Mouse (Mus musculus): ENCODE results near the gene Olfr578. TPM values are rescaled to one million over a fixed set of nuclear protein-coding genes. Genes with fewer than 3 reads are reported as not detected.

Olfr578 gene
- polyA plus RNA-seq (2015; fragmentation: Nextera tagmentation; extraction: Ambion mirVana): not detected in 2 replicates

DNA sequence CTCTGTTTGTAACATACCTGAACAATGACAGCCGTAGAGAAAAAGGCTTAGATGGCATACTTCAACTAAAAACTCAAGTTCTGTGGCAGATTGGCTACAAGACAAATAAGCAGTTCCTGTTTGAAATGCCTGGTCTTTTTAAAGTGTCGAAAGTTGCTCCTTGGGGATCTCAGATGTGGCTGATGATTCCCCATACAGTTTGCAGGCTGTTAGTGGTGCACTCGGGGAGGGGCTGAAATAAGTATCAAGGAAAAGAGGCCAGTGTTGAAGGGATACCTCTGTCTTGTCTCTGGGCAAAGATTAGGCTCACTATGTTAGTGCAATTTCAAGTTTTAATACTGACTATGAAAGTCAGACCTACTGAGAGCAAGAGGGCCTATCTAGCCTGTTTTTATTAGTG is at the start of gene Olfr578:
TSS of gene Olfr578 (minus strand) at position 101 of the 400 bp plus-strand sequence.
- Histone ChIP-seq H3K4me1 (no peaks in the 10 kb centered on the region), H3K36me3 (no peaks in the 10 kb centered on the region), H3K4me3 (replicated peaks) (no peak within 1 kb of the TSS), H3K9ac (no peak within 1 kb of the TSS), H3K27ac (no peak within 1 kb of the TSS), H3K4me2 (no peak within 1 kb of the TSS), H3K27me3 (replicated peaks) (no peaks in the 10 kb centered on the region), H3K9me3 (no peaks in the 10 kb centered on the region)
- no peak for ATAC-seq (ENCODE audit: insufficient read depth, low FRiP score, low read depth)
- 68% methylated on average over 3 of the region's 3 CpGs for WGBS

DNA sequence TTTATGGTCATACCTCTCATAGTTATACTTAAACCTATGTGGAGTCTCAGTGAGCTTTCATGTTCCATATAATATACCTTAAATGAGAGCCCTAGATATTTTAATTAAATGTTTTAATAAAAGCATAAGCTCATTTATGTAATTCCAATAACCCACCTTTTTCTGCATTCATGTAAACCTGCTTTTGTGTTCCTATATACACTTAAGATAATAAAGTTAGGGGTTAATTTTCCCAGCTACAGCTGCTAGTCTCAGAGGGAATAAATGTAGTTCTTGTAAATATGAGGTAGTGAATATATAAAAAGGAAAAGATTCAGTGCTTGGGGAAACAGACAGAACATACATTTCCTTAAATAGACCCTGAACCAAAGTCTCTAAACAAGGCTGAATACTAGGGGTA is 48.6 kb upstream of the Olfr578 start, which contains the start of gene Olfr582:
TSS of gene Olfr582 (plus strand) at position 301 of the 400 bp plus-strand sequence.
- no peak within 1 kb of the TSS for H3K4me3 ChIP-seq (replicated peaks)
- H3K36me3 ChIP-seq: no peaks in the 10 kb centered on the region
- no peaks in the 10 kb centered on the region for H3K9me3 ChIP-seq
- no peaks in the 10 kb centered on the region for H3K27me3 ChIP-seq (replicated peaks)
- H3K4me2 ChIP-seq: no peak within 1 kb of the TSS
- no peak within 1 kb of the TSS for H3K27ac ChIP-seq
- no peak for ATAC-seq (ENCODE audit: insufficient read depth, low FRiP score, low read depth)
- H3K9ac ChIP-seq: no peak within 1 kb of the TSS
- no peaks in the 10 kb centered on the region for H3K4me1 ChIP-seq

DNA sequence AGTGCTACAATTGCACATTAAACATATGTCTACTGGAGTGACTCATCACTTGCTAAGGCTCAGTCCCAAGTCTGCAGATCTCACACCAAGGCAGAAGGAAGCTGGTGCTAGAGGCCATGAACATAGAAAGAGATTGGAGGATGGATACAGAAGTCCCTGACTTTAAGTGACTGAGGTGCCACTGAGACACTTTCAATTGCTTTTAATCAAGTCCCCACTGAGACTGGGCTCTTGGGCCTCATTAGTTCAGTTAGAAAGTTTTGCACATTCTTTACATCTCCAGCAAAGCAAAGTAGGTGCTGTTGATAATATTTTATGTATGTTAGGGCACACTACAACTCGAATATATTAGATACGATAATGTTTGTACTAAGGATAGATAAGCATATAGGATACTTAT is 13.3 kb downstream of the Olfr578 start, which contains the start of gene Olfr577:
TSS of gene Olfr577 (minus strand) at position 101 of the 400 bp plus-strand sequence.
- H3K9ac ChIP-seq: no peak within 1 kb of the TSS
- 76% methylated on average over 2 of the region's 2 CpGs for WGBS
- H3K27me3 ChIP-seq (replicated peaks): no peaks in the 10 kb centered on the region
- no peaks in the 10 kb centered on the region for H3K36me3 ChIP-seq
- no peak within 1 kb of the TSS for H3K27ac ChIP-seq
- no peaks in the 10 kb centered on the region for H3K9me3 ChIP-seq
- H3K4me3 ChIP-seq (replicated peaks): no peak within 1 kb of the TSS
- ATAC-seq (ENCODE audit: insufficient read depth, low FRiP score, low read depth): no peak
- no peaks in the 10 kb centered on the region for H3K4me1 ChIP-seq
- no peak within 1 kb of the TSS for H3K4me2 ChIP-seq

DNA sequence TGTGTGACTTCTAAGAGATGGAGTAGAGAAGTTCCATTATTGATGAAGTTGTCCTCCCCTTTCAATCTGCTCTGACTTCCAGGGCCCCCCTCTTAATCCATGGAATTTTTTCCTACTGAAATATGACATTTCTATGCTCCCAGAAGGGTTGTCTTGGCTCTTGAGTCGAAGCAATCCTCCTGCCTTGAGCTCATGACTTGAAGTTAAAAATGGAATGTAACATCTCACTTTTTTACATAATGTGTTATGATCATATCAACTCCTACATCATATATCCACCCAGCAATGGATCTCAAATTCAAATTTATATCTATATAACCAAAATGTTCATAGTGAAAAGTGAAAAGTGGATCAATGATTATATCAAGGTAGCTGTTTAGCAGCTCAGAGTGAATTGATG is 14.7 kb downstream of the Olfr578 start:
- H3K27me3 ChIP-seq (replicated peaks): no peaks in the 10 kb centered on the region
- WGBS: 57% methylated on average over 1 of the region's 1 CpGs
- no peak for ATAC-seq (ENCODE audit: insufficient read depth, low FRiP score, low read depth)
- H3K9me3 ChIP-seq: no peaks in the 10 kb centered on the region
- no peak overlapping the region for H3K27ac ChIP-seq
- H3K36me3 ChIP-seq: no peaks in the 10 kb centered on the region
- no peak overlapping the region for H3K4me3 ChIP-seq (replicated peaks)
- no peak overlapping the region for H3K4me2 ChIP-seq
- H3K4me1 ChIP-seq: no peaks in the 10 kb centered on the region
- H3K9ac ChIP-seq: no peak overlapping the region

DNA sequence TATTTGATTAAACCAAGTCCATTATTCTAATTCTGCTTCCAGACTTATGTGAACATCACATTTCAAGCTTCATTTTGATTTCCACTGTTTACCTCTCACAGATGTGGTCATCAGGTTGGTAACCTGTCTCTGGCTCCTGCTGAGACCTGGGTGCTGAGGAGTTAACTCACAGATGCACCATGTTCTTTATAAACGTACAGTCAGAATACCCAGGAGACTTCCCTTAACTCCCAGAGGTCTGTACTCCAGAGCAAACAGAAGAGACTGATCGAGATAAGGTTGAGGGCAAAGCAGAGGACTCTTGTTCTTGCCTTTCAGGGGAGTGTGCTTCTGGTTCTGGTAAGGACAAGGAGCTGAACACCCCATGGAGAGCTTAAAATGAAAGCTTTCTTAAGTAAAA is 26.8 kb downstream of the Olfr578 start, which contains the start of gene Olfr576:
TSS of gene Olfr576 (plus strand) at position 301 of the 400 bp plus-strand sequence.
- Histone ChIP-seq H3K27me3 (replicated peaks) (no peaks in the 10 kb centered on the region), H3K4me1 (no peaks in the 10 kb centered on the region), H3K9ac (no peak within 1 kb of the TSS), H3K9me3 (no peaks in the 10 kb centered on the region), H3K36me3 (no peaks in the 10 kb centered on the region), H3K27ac (no peak within 1 kb of the TSS), H3K4me2 (no peak within 1 kb of the TSS), H3K4me3 (replicated peaks) (no peak within 1 kb of the TSS)
- WGBS: 17% methylated on average over 2 of the region's 2 CpGs
- ATAC-seq (ENCODE audit: insufficient read depth, low FRiP score, low read depth): no peak

DNA sequence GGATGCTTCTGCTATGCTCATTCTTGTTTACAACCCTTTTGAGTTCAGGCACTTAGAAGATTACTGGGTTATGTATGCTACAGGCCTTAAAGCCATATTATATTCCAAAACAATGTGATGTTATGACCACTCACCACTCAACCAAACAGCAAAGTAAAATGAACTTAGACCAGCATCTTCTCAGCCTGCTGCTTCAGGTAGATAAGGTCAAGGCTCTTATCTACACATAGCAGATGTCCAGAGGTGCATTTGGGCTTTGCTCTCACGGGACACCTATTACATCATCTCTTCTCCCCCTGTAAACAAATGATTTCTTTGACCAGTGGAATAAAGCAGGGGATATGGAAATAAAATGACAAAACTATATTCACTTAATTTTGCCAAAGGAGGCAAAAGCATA is 30.5 kb downstream of the Olfr578 start, which contains the start of gene Olfr575:
TSS of gene Olfr575 (minus strand) at position 183 of the 400 bp plus-strand sequence.
- Histone ChIP-seq H3K27ac (no peak within 1 kb of the TSS), H3K4me3 (replicated peaks) (no peak within 1 kb of the TSS), H3K4me1 (no peaks in the 10 kb centered on the region), H3K9me3 (no peaks in the 10 kb centered on the region), H3K9ac (no peak within 1 kb of the TSS), H3K4me2 (no peak within 1 kb of the TSS), H3K27me3 (replicated peaks) (no peaks in the 10 kb centered on the region), H3K36me3 (no peaks in the 10 kb centered on the region)
- WGBS: 49% methylated on average over 1 of the region's 1 CpGs
- ATAC-seq (ENCODE audit: insufficient read depth, low FRiP score, low read depth): peak; percentile 56; the same call in 1 of the 2 replicates

DNA sequence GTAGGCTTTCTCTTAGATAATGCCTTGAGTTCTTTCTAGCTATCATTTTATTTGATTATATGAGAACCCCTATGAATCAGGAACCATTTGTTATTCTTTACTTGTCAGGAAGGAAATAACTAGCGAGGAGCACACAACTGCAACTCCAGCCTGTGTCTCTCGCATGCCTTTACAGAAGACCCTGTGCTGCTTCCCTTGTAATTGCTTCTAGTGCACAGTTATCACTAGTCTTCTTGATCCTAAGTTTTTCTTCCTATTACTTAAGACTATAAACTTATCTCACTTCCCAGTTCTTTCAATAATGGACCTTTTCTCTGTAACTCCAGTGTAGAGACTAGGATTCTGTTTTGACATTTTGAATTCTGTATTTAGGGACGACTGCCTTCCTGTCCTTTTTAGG is 31.0 kb downstream of the Olfr578 start:
- WGBS: 51% methylated on average over 3 of the region's 3 CpGs
- H3K27me3 ChIP-seq (replicated peaks): no peaks in the 10 kb centered on the region
- H3K9ac ChIP-seq: no peak overlapping the region
- no peak overlapping the region for H3K4me3 ChIP-seq (replicated peaks)
- H3K4me1 ChIP-seq: no peaks in the 10 kb centered on the region
- H3K9me3 ChIP-seq: no peaks in the 10 kb centered on the region
- H3K27ac ChIP-seq: no peak overlapping the region
- H3K36me3 ChIP-seq: no peaks in the 10 kb centered on the region
- no peak for ATAC-seq (ENCODE audit: insufficient read depth, low FRiP score, low read depth)
- H3K4me2 ChIP-seq: no peak overlapping the region

DNA sequence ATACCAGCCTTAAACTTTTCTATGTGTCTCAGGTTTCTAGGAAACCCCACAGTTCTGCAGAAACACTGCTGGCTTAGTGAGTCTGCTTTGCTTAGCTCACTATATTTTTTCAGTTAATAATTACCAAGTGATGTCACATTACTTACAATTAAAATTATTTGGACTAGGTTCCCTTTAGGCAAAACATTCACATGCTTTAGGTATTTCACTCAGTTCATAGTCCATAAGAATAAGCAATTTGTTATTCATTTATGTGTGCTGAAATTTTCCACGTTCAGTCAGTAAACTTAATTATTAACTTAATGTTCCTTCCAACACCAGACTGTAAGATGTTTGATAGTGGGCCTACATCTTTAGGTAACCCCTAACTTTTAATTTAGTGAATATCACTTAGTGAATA is 38.4 kb downstream of the Olfr578 start:
- 54% methylated on average over 1 of the region's 1 CpGs for WGBS

DNA sequence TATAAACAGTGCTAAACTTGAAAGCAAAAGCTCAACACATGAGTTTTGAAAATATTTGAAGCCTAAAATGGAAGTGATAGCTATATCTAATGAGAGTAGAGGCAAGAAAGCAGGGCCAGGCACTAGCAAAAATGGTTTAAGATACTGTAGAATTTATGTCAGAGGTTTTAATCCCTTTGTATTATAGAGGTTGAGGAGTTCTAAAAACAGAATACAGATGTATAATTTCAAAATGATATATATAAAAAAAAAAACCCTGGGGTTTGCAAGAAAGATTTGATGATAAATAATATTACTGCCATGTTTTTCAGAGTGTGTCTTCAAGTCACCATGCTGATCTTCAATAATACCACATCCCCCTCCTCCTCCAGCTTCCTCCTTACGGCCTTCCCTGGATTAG is 41.0 kb downstream of the Olfr578 start, which contains the start of gene Olfr574:
TSS of gene Olfr574 (plus strand) at position 301 of the 400 bp plus-strand sequence.
- no peaks in the 10 kb centered on the region for H3K36me3 ChIP-seq
- ATAC-seq (ENCODE audit: insufficient read depth, low FRiP score, low read depth): no peak
- no peak within 1 kb of the TSS for H3K9ac ChIP-seq
- no peak within 1 kb of the TSS for H3K4me3 ChIP-seq (replicated peaks)
- no peaks in the 10 kb centered on the region for H3K4me1 ChIP-seq
- no peak within 1 kb of the TSS for H3K27ac ChIP-seq
- H3K27me3 ChIP-seq (replicated peaks): no peaks in the 10 kb centered on the region
- 100% methylated on average over 1 of the region's 1 CpGs for WGBS
- no peaks in the 10 kb centered on the region for H3K9me3 ChIP-seq
- H3K4me2 ChIP-seq: no peak within 1 kb of the TSS

More for the DNA sequence above, 38.4 kb downstream of the Olfr578 start:
- Histone ChIP-seq H3K4me3 (replicated peaks) (no peak overlapping the region), H3K27me3 (replicated peaks) (no peaks in the 10 kb centered on the region), H3K36me3 (no peaks in the 10 kb centered on the region), H3K4me1 (no peaks in the 10 kb centered on the region), H3K4me2 (no peak overlapping the region), H3K9me3 (no peaks in the 10 kb centered on the region), H3K9ac (no peak overlapping the region), H3K27ac (no peak overlapping the region)
- no peak for ATAC-seq (ENCODE audit: insufficient read depth, low FRiP score, low read depth)

DNA sequence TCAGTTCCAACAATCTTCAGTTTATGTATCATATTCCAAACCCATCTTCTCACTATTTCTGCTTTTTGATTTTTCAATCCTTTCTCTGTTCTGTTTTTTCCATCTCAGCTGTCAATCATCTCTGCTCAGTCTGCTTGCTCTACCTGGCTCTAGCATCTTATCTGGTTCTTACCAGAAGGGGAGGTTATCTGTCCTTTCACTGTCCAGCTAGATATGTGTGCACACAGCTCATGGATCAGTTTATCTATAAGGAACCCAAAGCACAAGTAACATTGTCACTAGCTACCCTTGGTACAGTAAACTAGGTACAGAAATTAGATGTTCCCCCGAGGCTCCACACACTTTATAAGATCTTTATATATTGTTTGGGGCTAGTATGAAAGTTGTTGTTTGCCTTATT is 45.7 kb downstream of the Olfr578 start:
- no peak overlapping the region for H3K4me2 ChIP-seq
- 76% methylated on average over 1 of the region's 1 CpGs for WGBS
- no peak overlapping the region for H3K4me3 ChIP-seq (replicated peaks)
- H3K4me1 ChIP-seq: no peaks in the 10 kb centered on the region
- no peak for ATAC-seq (ENCODE audit: insufficient read depth, low FRiP score, low read depth)
- H3K27me3 ChIP-seq (replicated peaks): no peaks in the 10 kb centered on the region
- H3K9me3 ChIP-seq: no peaks in the 10 kb centered on the region
- no peak overlapping the region for H3K27ac ChIP-seq
- no peak overlapping the region for H3K9ac ChIP-seq
- no peaks in the 10 kb centered on the region for H3K36me3 ChIP-seq

DNA sequence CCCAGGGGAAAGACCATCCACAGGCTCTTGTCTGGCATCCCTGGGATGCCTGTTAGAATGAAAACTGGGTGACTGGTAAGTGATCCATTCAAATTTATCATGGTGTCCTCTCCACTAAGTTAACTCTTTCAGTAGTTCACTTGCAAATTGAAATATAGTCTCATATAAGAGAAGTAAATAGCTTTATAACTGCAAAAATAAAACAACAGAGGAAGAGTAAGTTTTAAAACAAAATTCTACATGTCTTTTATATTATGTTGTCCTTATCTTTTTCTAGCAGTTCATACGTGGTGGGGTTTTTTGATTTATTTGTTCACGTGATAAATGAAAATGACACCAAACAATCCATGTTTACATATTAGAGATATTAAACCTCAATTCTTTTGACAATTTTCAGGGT is 46.6 kb downstream of the Olfr578 start, which contains the start of gene Olfr573-ps1:
TSS of gene Olfr573-ps1 (minus strand) at position 101 of the 400 bp plus-strand sequence.
- H3K9me3 ChIP-seq: no peaks in the 10 kb centered on the region
- no peaks in the 10 kb centered on the region for H3K4me1 ChIP-seq
- H3K27ac ChIP-seq: no peak within 1 kb of the TSS
- 79% methylated on average over 2 of the region's 2 CpGs for WGBS
- no peak within 1 kb of the TSS for H3K9ac ChIP-seq
- ATAC-seq (ENCODE audit: insufficient read depth, low FRiP score, low read depth): no peak
- H3K27me3 ChIP-seq (replicated peaks): no peaks in the 10 kb centered on the region
- no peak within 1 kb of the TSS for H3K4me3 ChIP-seq (replicated peaks)
- no peaks in the 10 kb centered on the region for H3K36me3 ChIP-seq
- H3K4me2 ChIP-seq: no peak within 1 kb of the TSS
